Mouse (Mus musculus): ENCODE results near the gene Olfr136. TPM values are rescaled to one million over a fixed set of nuclear protein-coding genes. Genes with fewer than 3 reads are reported as not detected.

The Olfr136 gene
- polyA plus RNA-seq (2015; fragmentation: Nextera tagmentation; extraction: Ambion mirVana): not detected in 2 replicates

DNA sequence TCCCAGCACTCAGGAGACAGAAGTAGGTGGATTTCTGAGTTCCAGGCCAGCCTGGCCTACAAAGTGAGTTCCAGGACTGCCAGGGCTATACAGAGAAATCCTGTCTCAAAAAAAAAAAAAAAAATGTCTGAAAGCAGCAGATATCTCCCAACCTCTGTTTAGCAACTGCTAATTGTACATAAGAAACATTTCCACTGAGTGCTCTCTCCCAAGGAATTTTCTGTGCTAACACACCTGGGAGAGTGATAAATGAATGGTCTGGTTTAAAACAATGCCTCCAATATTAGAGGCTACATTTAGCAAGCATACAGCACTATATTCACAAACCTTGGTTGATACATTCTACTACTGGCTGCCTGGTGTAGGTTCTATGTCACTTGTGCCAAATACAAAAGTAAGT lies at the start of gene Olfr136:
Olfr136 (plus strand) TSS at position 301 of the 400 bp plus-strand sequence.
- no peak for DNase-seq (ENCODE audit: low spot score)

DNA sequence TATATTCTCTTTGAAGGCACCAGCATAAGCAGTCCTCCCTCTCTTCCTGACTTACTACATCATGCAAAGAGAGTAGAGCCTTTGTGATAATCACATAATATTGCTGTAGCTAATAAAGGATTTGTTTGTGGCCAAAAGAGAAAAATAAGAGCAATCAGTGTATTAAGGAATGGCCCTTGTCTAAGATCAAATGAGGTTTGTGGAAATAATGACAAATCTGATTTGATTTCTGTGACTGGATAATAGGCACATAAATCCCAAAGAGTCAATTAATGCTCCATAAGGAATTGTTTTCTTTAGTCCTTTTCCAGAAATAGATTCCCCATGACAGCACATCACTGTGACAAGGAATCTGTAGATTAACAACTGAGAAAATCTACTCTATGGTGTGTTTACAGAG lies 22.2 kb upstream of the Olfr136 start, which contains the start of gene Olfr137:
Olfr137 (minus strand) TSS at position 101 of the 400 bp plus-strand sequence.
- DNase-seq (ENCODE audit: low spot score): no peak

Other genes starting within 250 kb of the Olfr136 start
- not detected in 2 replicates for gene Olfr131, start 241.1 kb upstream of the Olfr136 start, polyA plus RNA-seq (2015; fragmentation: Nextera tagmentation; extraction: Ambion mirVana)
- gene Olfr132, start 195.3 kb upstream of the Olfr136 start, polyA plus RNA-seq (2015; fragmentation: Nextera tagmentation; extraction: Ambion mirVana): not detected in 2 replicates
- gene Olfr133, start 184.6 kb upstream of the Olfr136 start, polyA plus RNA-seq (2015; fragmentation: Nextera tagmentation; extraction: Ambion mirVana): not detected in 2 replicates
- not detected in 2 replicates for gene Olfr134, start 158.4 kb upstream of the Olfr136 start, polyA plus RNA-seq (2015; fragmentation: Nextera tagmentation; extraction: Ambion mirVana)
- not detected in 2 replicates for gene Olfr135, start 125.5 kb upstream of the Olfr136 start, polyA plus RNA-seq (2015; fragmentation: Nextera tagmentation; extraction: Ambion mirVana)
- not detected in 2 replicates for gene Olfr138, start 68.8 kb upstream of the Olfr136 start, polyA plus RNA-seq (2015; fragmentation: Nextera tagmentation; extraction: Ambion mirVana)
- not detected in 2 replicates for gene Olfr137, start 22.3 kb upstream of the Olfr136 start, polyA plus RNA-seq (2015; fragmentation: Nextera tagmentation; extraction: Ambion mirVana)
- not detected in 2 replicates for gene Esp36, start 90.4 kb downstream of the Olfr136 start, polyA plus RNA-seq (2015; fragmentation: Nextera tagmentation; extraction: Ambion mirVana)
- gene Esp34, start 224.4 kb downstream of the Olfr136 start, polyA plus RNA-seq (2015; fragmentation: Nextera tagmentation; extraction: Ambion mirVana): not detected in 2 replicates

Measured in thymus, postnatal 0 days (tissue).